Mouse (Mus musculus): Measurements from ENCODE around the gene Szrd1.

- TF ChIP-seq TAL1 (IDR thresholded peaks at IDR 0.05; ENCODE audit: low read length) = no peak
- no peak for TF ChIP-seq GATA1 (IDR thresholded peaks at IDR 0.05; ENCODE audit: low read length)
These were observed 8.0 kb downstream of the Szrd1 start for GRCm38 (mm10) chr4:141131531-141132061.
